Mouse (Mus musculus): ENCODE data around the gene Ubr7. TPM values are rescaled to one million over a fixed set of nuclear protein-coding genes. Genes with fewer than 3 reads are reported as not detected.

Gene Ubr7
- polyA plus RNA-seq, 1 experiment from 2014 or later = 68.4 TPM

- 98% methylated on average over 1 of the region's 1 CpGs for WGBS
- DNase-seq (ENCODE audit: low spot score) = no peak
- no peaks in the 10 kb centered on the region for H3K4me1 ChIP-seq (ENCODE audit: control insufficient read depth, insufficient read depth, low read length)
- no peak overlapping the region for H3K4me3 ChIP-seq (ENCODE audit: low read depth, low read length)
- no peak overlapping the region for H3K27ac ChIP-seq (ENCODE audit: low read depth, low read length)
- no peaks in the 10 kb centered on the region for H3K36me3 ChIP-seq (ENCODE audit: control insufficient read depth, insufficient read depth, low read length)
- H3K4me2 ChIP-seq (ENCODE audit: low read depth) = no peak overlapping the region
- no peak overlapping the region for H3K9ac ChIP-seq (ENCODE audit: low read length)
- H3K9me3 ChIP-seq (ENCODE audit: control insufficient read depth, low read length) = no peaks in the 10 kb centered on the region
- H3K27me3 ChIP-seq (ENCODE audit: control insufficient read depth, insufficient read depth, low read length) = no peaks in the 10 kb centered on the region
- no peak for ATAC-seq (ENCODE audit: insufficient read depth, low FRiP score, low TSS enrichment)
Measured at GRCm38 (mm10) chr12:102827119-102827518, 69.4 kb downstream of the Ubr7 start.

Other genes starting within 250 kb of the Ubr7 start
- 26.4 and 29.0 TPM in 2 replicates for gene Chga, start 203.0 kb upstream of the Ubr7 start, polyA plus RNA-seq (2014; fragmentation: Nextera tagmentation; extraction: Ambion mirVana)
- gene Itpk1, start 53.0 kb upstream of the Ubr7 start, polyA plus RNA-seq (2014; fragmentation: Nextera tagmentation; extraction: Ambion mirVana) = 20.3 and 26.1 TPM in 2 replicates
- 44.8 and 46.0 TPM in 2 replicates for gene Moap1, start 14.3 kb upstream of the Ubr7 start, polyA plus RNA-seq (2014; fragmentation: Nextera tagmentation; extraction: Ambion mirVana)
- gene Tmem251, start 14.2 kb upstream of the Ubr7 start, polyA plus RNA-seq (2014; fragmentation: Nextera tagmentation; extraction: Ambion mirVana) = 11.6 and 11.7 TPM in 2 replicates
- gene Gm28051, start 202 bp upstream of the Ubr7 start, polyA plus RNA-seq (2014; fragmentation: Nextera tagmentation; extraction: Ambion mirVana) = not detected in 2 replicates
- gene Gon7, start 164 bp upstream of the Ubr7 start, polyA plus RNA-seq (2014; fragmentation: Nextera tagmentation; extraction: Ambion mirVana) = 37.8 and 41.2 TPM in 2 replicates
- 32.8 and 33.4 TPM in 2 replicates for gene Gm20604, start 705 bp downstream of the Ubr7 start, polyA plus RNA-seq (2014; fragmentation: Nextera tagmentation; extraction: Ambion mirVana)
- gene Btbd7, start 120.5 kb downstream of the Ubr7 start, polyA plus RNA-seq (2014; fragmentation: Nextera tagmentation; extraction: Ambion mirVana) = 20.1 and 20.2 TPM in 2 replicates
- gene Cox8c, start 141.3 kb downstream of the Ubr7 start, polyA plus RNA-seq (2014; fragmentation: Nextera tagmentation; extraction: Ambion mirVana) = not detected in 2 replicates
- 2.5 and 3.4 TPM in 2 replicates for gene Unc79, start 190.9 kb downstream of the Ubr7 start, polyA plus RNA-seq (2014; fragmentation: Nextera tagmentation; extraction: Ambion mirVana)